Mouse (Mus musculus): ENCODE data around the gene Spata25. TPM values are rescaled to one million over a fixed set of nuclear protein-coding genes. Genes with fewer than 3 reads are reported as not detected.
"Not testable (repeated sequence)": the region's sequence is repeated elsewhere in the genome, so short reads cannot be mapped to it uniquely, and the experiment has no call there.

The Spata25 gene
- polyA plus RNA-seq, 1 experiment from 2014 or later: not detected

- Histone ChIP-seq H3K9me3 (ENCODE audit: control insufficient read depth) (no peaks in the 10 kb centered on the region), H3K4me1 (replicated peaks; ENCODE audit: control insufficient read depth, insufficient read depth, low read length) (peaks cover 3% of the 10 kb centered on the region; the same call in 1 of the 2 replicates), H3K4me3 (ENCODE audit: low read depth, low read length) (no peak overlapping the region), H3K36me3 (ENCODE audit: control insufficient read depth, insufficient read depth) (no peaks in the 10 kb centered on the region), H3K27me3 (replicated peaks; ENCODE audit: control insufficient read depth, insufficient read depth, low read length) (no peaks in the 10 kb centered on the region), H3K27ac (ENCODE audit: low read depth, low read length) (no peak overlapping the region), H3K4me2 (replicated peaks; ENCODE audit: low read depth) (no peak overlapping the region), H3K9ac (ENCODE audit: low read depth, low read length) (no peak overlapping the region)
- TF ChIP-seq CTCF (IDR thresholded peaks at IDR 0.05; ENCODE audit: low read depth): no peak
- ATAC-seq: no peak
- 51% methylated on average over 7 of the region's 7 CpGs for WGBS
Measured at GRCm38 (mm10) chr2:164868491-164868890, 40.2 kb upstream of the Spata25 start.

GRCm38 (mm10) chr2:164867566-164867965, 39.2 kb upstream of the Spata25 start:
- 93% methylated on average over 7 of the region's 7 CpGs for WGBS
- no peaks in the 10 kb centered on the region for H3K9me3 ChIP-seq (ENCODE audit: control insufficient read depth)
- no peak for ATAC-seq
- TF ChIP-seq CTCF (IDR thresholded peaks at IDR 0.05; ENCODE audit: low read depth): peak; percentile 68
- H3K9ac ChIP-seq (ENCODE audit: low read depth, low read length): no peak overlapping the region
- no peak overlapping the region for H3K4me3 ChIP-seq (ENCODE audit: low read depth, low read length)
- H3K27ac ChIP-seq (ENCODE audit: low read depth, low read length): peak overlapping the region; percentile 35; the same call in 1 of the 2 replicates
- H3K27me3 ChIP-seq (replicated peaks; ENCODE audit: control insufficient read depth, insufficient read depth, low read length): no peaks in the 10 kb centered on the region
- no peaks in the 10 kb centered on the region for H3K36me3 ChIP-seq (ENCODE audit: control insufficient read depth, insufficient read depth)
- H3K4me1 ChIP-seq (replicated peaks; ENCODE audit: control insufficient read depth, insufficient read depth, low read length): peaks cover 2% of the 10 kb centered on the region; the same call in 1 of the 2 replicates
- H3K4me2 ChIP-seq (replicated peaks; ENCODE audit: low read depth): no peak overlapping the region

GRCm38 (mm10) chr2:164866741-164867551, 38.6 kb upstream of the Spata25 start:
- H3K36me3 ChIP-seq (ENCODE audit: control insufficient read depth, insufficient read depth): no peaks in the 10 kb centered on the region
- ATAC-seq: peak; percentile 14; the same call in 1 of the 2 replicates
- H3K4me1 ChIP-seq (replicated peaks; ENCODE audit: control insufficient read depth, insufficient read depth, low read length): no peaks in the 10 kb centered on the region
- H3K9ac ChIP-seq (ENCODE audit: low read depth, low read length): no peak overlapping the region
- 44% methylated on average over 16 of the region's 16 CpGs for WGBS
- H3K9me3 ChIP-seq (ENCODE audit: control insufficient read depth): no peaks in the 10 kb centered on the region
- H3K27me3 ChIP-seq (replicated peaks; ENCODE audit: control insufficient read depth, insufficient read depth, low read length): no peaks in the 10 kb centered on the region
- 0 out of 2 replicates have a peak, but pooled peaks have one; percentile 1 for TF ChIP-seq CTCF (IDR thresholded peaks at IDR 0.05; ENCODE audit: low read depth)
- H3K4me2 ChIP-seq (replicated peaks; ENCODE audit: low read depth): no peak overlapping the region; the same call in 1 of the 2 replicates
- H3K4me3 ChIP-seq (ENCODE audit: low read depth, low read length): no peak overlapping the region
- peak overlapping the region; percentile 35 for H3K27ac ChIP-seq (ENCODE audit: low read depth, low read length)

- no peak for TF ChIP-seq CTCF (IDR thresholded peaks at IDR 0.05; ENCODE audit: low read depth)
- 40% methylated on average over 4 of the region's 4 CpGs for WGBS
Measured at GRCm38 (mm10) chr2:164864593-164864992, 36.3 kb upstream of the Spata25 start.

GRCm38 (mm10) chr2:164863411-164863810, 35.1 kb upstream of the Spata25 start:
- H3K4me3 ChIP-seq (ENCODE audit: low read depth, low read length); H3K4me2 ChIP-seq (replicated peaks; ENCODE audit: low read depth); ATAC-seq; H3K36me3 ChIP-seq (ENCODE audit: control insufficient read depth, insufficient read depth); H3K27ac ChIP-seq (ENCODE audit: low read depth, low read length); H3K27me3 ChIP-seq (replicated peaks; ENCODE audit: control insufficient read depth, insufficient read depth, low read length); H3K4me1 ChIP-seq (replicated peaks; ENCODE audit: control insufficient read depth, insufficient read depth, low read length); H3K9ac ChIP-seq (ENCODE audit: low read depth, low read length); H3K9me3 ChIP-seq (ENCODE audit: control insufficient read depth): not testable (repeated sequence)
- WGBS: 88% methylated on average over 8 of the region's 9 CpGs

More at GRCm38 (mm10) chr2:164864593-164864992, 36.3 kb upstream of the Spata25 start:
- no peak for ATAC-seq
- Histone ChIP-seq H3K4me1 (replicated peaks; ENCODE audit: control insufficient read depth, insufficient read depth, low read length) (no peaks in the 10 kb centered on the region), H3K4me2 (replicated peaks; ENCODE audit: low read depth) (no peak overlapping the region), H3K4me3 (ENCODE audit: low read depth, low read length) (no peak overlapping the region), H3K9me3 (ENCODE audit: control insufficient read depth) (no peaks in the 10 kb centered on the region), H3K36me3 (ENCODE audit: control insufficient read depth, insufficient read depth) (no peaks in the 10 kb centered on the region), H3K27ac (ENCODE audit: low read depth, low read length) (no peak overlapping the region), H3K27me3 (replicated peaks; ENCODE audit: control insufficient read depth, insufficient read depth, low read length) (no peaks in the 10 kb centered on the region), H3K9ac (ENCODE audit: low read depth, low read length) (no peak overlapping the region)

- Histone ChIP-seq H3K4me1 (replicated peaks; ENCODE audit: control insufficient read depth, insufficient read depth, low read length) (peaks cover 4% of the 10 kb centered on the region; the same call in 1 of the 2 replicates), H3K36me3 (ENCODE audit: control insufficient read depth, insufficient read depth) (no peaks in the 10 kb centered on the region), H3K4me2 (replicated peaks; ENCODE audit: low read depth) (no peak overlapping the region), H3K27ac (ENCODE audit: low read depth, low read length) (peak overlapping the region; percentile 46; the same call in 1 of the 2 replicates), H3K4me3 (ENCODE audit: low read depth, low read length) (no peak overlapping the region), H3K27me3 (replicated peaks; ENCODE audit: control insufficient read depth, insufficient read depth, low read length) (peaks cover 6% of the 10 kb centered on the region), H3K9me3 (ENCODE audit: control insufficient read depth) (no peaks in the 10 kb centered on the region), H3K9ac (ENCODE audit: low read depth, low read length) (no peak overlapping the region)
- no peak for TF ChIP-seq CTCF (IDR thresholded peaks at IDR 0.05; ENCODE audit: low read depth)
- ATAC-seq: peak; percentile 32; the same call in 1 of the 2 replicates
- 46% methylated on average over 9 of the region's 9 CpGs for WGBS
Measured at GRCm38 (mm10) chr2:164862179-164862861, 34.0 kb upstream of the Spata25 start.

Data from intestine, postnatal 0 days (tissue).